Mouse (Mus musculus) frontal cortex, adult (tissue): ENCODE data around the gene Scn5a.

Source experiments
- ATAC-seq: cut with Nextera tagmentation; 2 replicates; pipeline ENCODE4 v1.9.2; 2017; ENCODE audit warnings: mild to moderate bottlenecking, moderate library complexity, mixed read lengths; ENCODE audit not compliant: low TSS enrichment

Gene Scn5a

GRCm38 (mm10) chr9:119564803-119565202 lies 14.0 kb downstream of the Scn5a start:
- ATAC-seq, result peak; percentile 78

- no peak for ATAC-seq
Measured at GRCm38 (mm10) chr9:119563617-119564016, 15.2 kb downstream of the Scn5a start.

GRCm38 (mm10) chr9:119562256-119562655 lies 16.6 kb downstream of the Scn5a start:
- ATAC-seq, result no peak

- no peak for ATAC-seq
Measured at GRCm38 (mm10) chr9:119561746-119562145, 17.1 kb downstream of the Scn5a start.

- ATAC-seq, result peak; percentile 76
Measured at GRCm38 (mm10) chr9:119559537-119560276, 19.1 kb downstream of the Scn5a start.

GRCm38 (mm10) chr9:119558119-119558854 lies 20.5 kb downstream of the Scn5a start:
- ATAC-seq, result peak; percentile 21; the same call in 1 of the 2 replicates

- ATAC-seq, result no peak
Measured at GRCm38 (mm10) chr9:119556043-119556442, 22.8 kb downstream of the Scn5a start.

GRCm38 (mm10) chr9:119547528-119547927 lies 31.3 kb downstream of the Scn5a start:
- ATAC-seq, result no peak

GRCm38 (mm10) chr9:119547128-119547527 lies 31.7 kb downstream of the Scn5a start:
- ATAC-seq, result no peak

GRCm38 (mm10) chr9:119540726-119541125 lies 38.1 kb downstream of the Scn5a start:
- ATAC-seq, result no peak

GRCm38 (mm10) chr9:119537823-119538222 lies 41.0 kb downstream of the Scn5a start:
- no peak for ATAC-seq

- no peak for ATAC-seq
Measured at GRCm38 (mm10) chr9:119531684-119532417, 47.0 kb downstream of the Scn5a start.

GRCm38 (mm10) chr9:119524511-119524910 lies 54.3 kb downstream of the Scn5a start:
- ATAC-seq, result no peak

GRCm38 (mm10) chr9:119523301-119523700 lies 55.5 kb downstream of the Scn5a start:
- no peak for ATAC-seq

- ATAC-seq, result peak; percentile 84
Measured at GRCm38 (mm10) chr9:119519116-119519515, 59.7 kb downstream of the Scn5a start.

- ATAC-seq, result no peak
Measured at GRCm38 (mm10) chr9:119518177-119518576, 60.6 kb downstream of the Scn5a start.

GRCm38 (mm10) chr9:119517467-119517866 lies 61.3 kb downstream of the Scn5a start:
- no peak for ATAC-seq

- no peak for ATAC-seq
Measured at GRCm38 (mm10) chr9:119516815-119517214, 62.0 kb downstream of the Scn5a start.

GRCm38 (mm10) chr9:119515454-119515853 lies 63.4 kb downstream of the Scn5a start:
- no peak for ATAC-seq

GRCm38 (mm10) chr9:119514986-119515385 lies 63.8 kb downstream of the Scn5a start:
- ATAC-seq, result no peak

- no peak for ATAC-seq
Measured at GRCm38 (mm10) chr9:119513816-119514215, 65.0 kb downstream of the Scn5a start.

- ATAC-seq, result no peak
Measured at GRCm38 (mm10) chr9:119512993-119513392, 65.8 kb downstream of the Scn5a start.
